Mouse (Mus musculus) spleen, adult 18-20 months (tissue): ENCODE results near the gene Tm6sf1.

ENCODE experiments used
- DNase-seq, 2 experiments: peaks; one replicate each; pipeline ENCODE4 v3.0.0; 2022; ENCODE audit warnings: mixed read lengths in 2 of 2

Tm6sf1 gene

GRCm38 (mm10) chr7:81851706-81852105, 7.1 kb upstream of the Tm6sf1 start:
- DNase-seq = no peak

GRCm38 (mm10) chr7:81854568-81855307, 4.1 kb upstream of the Tm6sf1 start:
- no peak for DNase-seq

DNA sequence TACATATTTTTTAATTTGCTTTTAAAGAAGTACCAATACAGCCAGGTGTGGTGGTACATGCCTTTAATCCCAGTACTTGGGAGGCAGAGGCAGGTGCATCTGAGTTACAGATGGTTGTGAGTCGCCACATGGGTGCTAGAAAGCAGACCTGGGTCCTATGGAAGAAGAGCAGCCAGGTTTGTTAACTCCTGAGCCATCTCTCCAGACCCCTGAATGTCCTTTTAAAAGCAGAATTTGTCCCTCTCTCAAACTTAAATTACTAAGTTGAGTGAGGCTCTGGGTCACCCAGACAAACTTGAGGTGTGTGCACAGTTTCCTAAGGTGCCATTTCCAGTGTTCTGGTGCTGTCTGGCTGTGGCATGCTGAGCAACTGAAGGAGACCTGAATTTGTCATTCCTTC, 3.1 kb upstream of the Tm6sf1 start, which contains the start of gene Gm10160:
Gm10160 (minus strand) TSS at position 101 of the 400 bp plus-strand sequence.
- no peak for DNase-seq

- no peak for DNase-seq
These were observed 2.6 kb upstream of the Tm6sf1 start for GRCm38 (mm10) chr7:81856221-81856620.

DNA sequence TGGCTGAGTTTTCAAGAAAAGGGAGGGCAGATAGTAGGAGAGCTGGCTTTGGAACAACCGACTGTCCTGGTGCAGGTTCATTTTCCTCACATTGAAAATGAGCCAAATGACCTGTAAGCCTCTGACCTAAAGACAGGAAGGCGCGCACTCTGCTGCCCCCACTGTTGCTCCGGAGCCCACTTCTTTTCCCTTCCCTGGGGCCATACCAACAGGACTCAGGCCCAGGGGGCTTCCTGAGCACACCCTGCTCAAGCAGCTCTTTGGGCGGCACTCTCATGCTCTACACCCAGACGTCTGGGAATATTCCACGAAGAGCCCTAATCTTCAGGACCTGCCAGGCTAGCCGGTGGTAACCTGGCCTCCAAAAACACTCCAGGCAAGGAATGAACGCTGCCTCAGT, 565 bp upstream of the Tm6sf1 start:
- no peak for DNase-seq

DNA sequence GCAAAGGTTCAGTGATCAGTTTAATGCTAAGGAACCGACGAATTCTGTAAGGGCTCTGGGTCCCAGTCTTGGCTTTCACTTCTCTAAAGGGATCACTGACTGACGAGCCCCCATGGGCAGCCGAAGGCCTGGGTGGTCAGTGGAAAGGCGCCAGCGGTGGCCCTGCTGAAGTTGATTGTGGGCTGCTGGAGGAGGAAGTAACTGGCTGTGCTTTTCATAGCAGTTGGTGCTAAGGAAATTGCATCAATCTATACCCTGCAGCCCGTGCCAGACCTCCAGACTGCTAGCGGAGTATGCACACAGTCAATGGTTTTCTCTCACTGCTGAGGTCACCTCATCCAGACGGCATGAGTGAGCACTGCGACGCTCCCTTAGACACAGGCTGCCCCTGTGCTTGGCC, 1.3 kb downstream of the Tm6sf1 start:
- peak; percentile 49 to 53 for DNase-seq

DNA sequence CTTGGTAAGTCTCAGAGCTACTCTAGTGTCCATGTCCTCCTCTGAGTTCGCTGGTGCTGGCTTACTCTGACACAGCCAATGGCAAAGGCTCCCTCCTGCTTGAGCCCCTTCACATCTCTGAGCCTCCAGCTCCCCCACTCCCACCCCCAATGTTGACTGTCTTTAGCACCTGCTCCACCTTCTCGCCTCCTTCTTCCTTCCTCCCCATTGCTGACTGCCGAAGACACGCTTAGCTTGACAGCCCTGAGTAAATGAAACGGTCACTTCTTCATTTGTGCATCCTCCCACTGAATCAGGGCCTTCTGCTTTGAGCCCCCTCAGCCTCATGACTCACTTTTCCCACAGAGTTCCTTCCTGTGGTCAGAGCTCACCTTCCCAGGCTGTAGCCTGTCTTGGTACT, 2.2 kb downstream of the Tm6sf1 start:
- DNase-seq = peak; percentile 49 to 51

GRCm38 (mm10) chr7:81861461-81861860, 2.7 kb downstream of the Tm6sf1 start:
- DNase-seq = no peak

- DNase-seq = no peak
These were observed 3.1 kb downstream of the Tm6sf1 start for GRCm38 (mm10) chr7:81861921-81862320.

- peak; percentile 66 to 75 for DNase-seq
These were observed 4.1 kb downstream of the Tm6sf1 start for GRCm38 (mm10) chr7:81862587-81863583.

DNA sequence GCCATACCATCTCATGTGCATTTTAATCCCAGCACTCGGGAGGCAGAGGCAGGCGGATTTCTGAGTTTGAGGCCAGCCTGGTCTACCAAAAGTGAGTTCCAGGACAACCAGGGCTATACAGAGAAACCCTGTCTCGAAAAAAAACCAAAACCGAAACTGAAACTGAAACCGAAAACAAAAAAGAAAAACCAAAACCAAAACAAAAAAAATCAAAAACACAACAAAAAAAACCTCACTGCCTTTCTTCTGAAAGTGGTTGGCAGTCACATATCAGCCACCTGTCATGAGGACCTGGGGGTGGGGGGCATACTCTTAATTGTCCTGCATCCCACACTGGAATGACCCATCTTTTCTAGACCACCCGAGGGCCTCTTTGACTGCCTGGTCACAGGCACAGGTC, 5.8 kb downstream of the Tm6sf1 start:
- no peak for DNase-seq

DNA sequence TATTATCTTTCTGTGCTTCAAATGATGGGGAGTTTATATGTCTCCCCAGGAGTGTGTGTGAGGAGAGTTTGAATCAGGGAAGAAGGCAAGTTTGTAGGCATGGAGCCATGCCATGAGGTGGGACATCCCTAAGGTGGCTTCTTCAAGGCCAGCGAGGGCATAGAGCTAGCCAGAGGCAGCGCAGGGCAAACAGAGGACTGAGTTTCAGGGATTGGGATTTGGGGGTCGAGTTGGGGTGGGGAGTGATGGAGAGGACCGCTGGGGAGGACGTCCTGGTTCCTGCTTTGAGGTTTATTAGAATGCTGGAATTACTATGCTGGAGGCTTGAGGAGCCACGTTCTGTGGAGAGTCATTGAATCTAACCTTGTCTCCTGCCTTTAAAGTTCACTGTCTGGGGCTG, 7.1 kb downstream of the Tm6sf1 start:
- no peak for DNase-seq

- no peak for DNase-seq
These were observed 8.6 kb downstream of the Tm6sf1 start for GRCm38 (mm10) chr7:81867231-81867930.

- peak; percentile 59 to 76 for DNase-seq
These were observed 9.4 kb downstream of the Tm6sf1 start for GRCm38 (mm10) chr7:81868158-81868557.

- no peak for DNase-seq
These were observed 13.8 kb downstream of the Tm6sf1 start for GRCm38 (mm10) chr7:81872493-81873013.

GRCm38 (mm10) chr7:81873807-81874206, 15.0 kb downstream of the Tm6sf1 start:
- no peak for DNase-seq

DNA sequence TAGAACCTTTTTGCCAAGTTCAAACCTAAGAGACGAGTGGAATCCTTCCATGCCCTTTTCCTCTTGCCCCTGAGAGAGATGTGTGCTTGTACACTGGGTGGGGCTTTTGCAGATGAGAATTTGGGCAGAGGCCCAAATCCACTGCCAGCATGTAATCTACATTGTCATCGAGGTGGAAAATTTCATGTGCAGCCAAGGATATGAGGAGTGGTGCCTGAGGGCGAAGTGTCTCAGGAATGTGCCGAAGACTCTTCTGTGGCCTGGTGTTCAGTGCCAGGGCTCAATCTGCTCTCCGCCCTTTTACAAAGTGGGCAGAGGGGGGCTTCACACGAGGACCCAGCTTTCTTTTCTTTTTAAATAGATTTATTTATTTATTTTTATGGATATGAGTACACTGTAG, 15.8 kb downstream of the Tm6sf1 start:
- no peak for DNase-seq

GRCm38 (mm10) chr7:81875372-81875771, 16.6 kb downstream of the Tm6sf1 start:
- DNase-seq = no peak

DNA sequence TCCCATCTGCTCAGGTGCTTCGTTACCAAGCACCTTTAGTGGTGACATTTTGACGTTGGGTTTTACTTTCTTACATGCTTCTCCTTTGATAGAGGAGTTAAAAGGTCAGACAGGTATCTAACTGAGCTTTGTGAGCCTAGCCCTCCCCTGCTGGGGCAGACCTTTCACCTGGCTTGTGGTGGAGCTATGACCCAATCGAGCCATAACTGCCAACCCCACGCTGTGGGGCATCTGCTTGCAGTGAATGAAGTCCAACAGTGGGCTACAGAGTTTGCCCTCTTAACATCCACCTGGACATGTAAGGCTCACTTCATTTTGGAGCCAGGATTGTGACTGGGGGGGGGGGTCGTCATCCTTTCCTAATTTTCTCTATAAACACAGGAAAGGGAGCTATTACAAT, 21.5 kb downstream of the Tm6sf1 start:
- DNase-seq = no peak

GRCm38 (mm10) chr7:81880797-81881196, 22.0 kb downstream of the Tm6sf1 start:
- peak; percentile 39 to 57 for DNase-seq

- DNase-seq = no peak
These were observed 22.8 kb downstream of the Tm6sf1 start for GRCm38 (mm10) chr7:81881600-81881999.

- DNase-seq = no peak
These were observed 26.3 kb downstream of the Tm6sf1 start for GRCm38 (mm10) chr7:81885128-81885527.

DNA sequence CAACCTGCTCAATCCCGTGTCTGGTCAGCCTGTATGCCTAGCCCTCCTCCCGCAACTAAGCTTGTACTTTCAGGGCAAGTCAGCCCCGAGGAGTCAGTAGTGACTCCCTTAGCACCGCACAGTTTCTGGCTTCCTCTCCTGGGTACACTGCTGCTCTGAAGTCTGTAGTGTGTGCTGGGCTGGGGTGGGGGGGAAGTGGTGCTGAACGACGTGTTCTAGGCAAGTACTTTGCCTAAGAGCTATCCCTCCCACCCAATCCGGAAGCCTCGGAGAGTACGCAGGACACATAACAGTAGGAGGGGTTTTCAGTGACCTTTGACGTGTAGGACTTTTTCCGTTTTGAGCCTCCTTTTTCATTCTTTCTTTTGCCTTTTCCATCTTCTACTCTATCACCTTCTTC, 40.6 kb downstream of the Tm6sf1 start:
- DNase-seq = no peak
